Mouse (Mus musculus) bone marrow, adult 2 months (tissue): ENCODE results near the gene Mettl15.

ENCODE experiments used
- CTCF ChIP-seq: fragments of 200-500 bp; IDR thresholded peaks from 2 replicates; pipeline ENCODE4 v1.5.1; 2011; ENCODE audit warnings: low read length, control low read depth; ENCODE audit not compliant: control insufficient read depth, insufficient read depth
- POLR2A ChIP-seq: fragments of 200-500 bp; IDR thresholded peaks from 2 replicates; pipeline ENCODE4 v1.6.1; 2011; ENCODE audit warnings: low read depth, mild to moderate bottlenecking, control low read depth, low read length, borderline replicate concordance; ENCODE audit not compliant: control insufficient read depth

DNA sequence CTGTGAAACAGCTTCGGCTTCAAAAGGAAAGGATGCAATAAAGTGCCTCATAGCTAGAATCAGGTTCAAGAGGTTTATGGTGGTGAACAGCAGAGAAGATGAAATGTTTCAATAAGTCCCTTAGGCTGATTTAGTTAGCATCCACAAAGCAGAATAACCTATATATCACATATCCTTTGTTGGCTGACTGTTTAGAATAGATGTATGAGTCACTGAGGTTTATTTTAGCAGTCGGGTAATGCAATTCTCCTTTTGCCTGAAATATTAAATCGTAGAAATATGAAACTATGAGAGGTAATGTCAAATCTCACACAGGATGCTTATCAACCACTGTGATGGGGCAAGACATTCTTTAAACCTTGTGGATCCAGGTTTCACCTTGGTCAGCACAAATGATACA, 149.8 kb downstream of the Mettl15 start:
- no peak for TF ChIP-seq POLR2A
- TF ChIP-seq CTCF = no peak
